Mouse (Mus musculus): Measurements from ENCODE around the gene Pias4. TPM values are rescaled to one million over a fixed set of nuclear protein-coding genes. Genes with fewer than 3 reads are reported as not detected.

Gene Pias4
- polyA plus RNA-seq, 1 experiment from 2014 or later = 49.2 TPM

Small RNAs within 50 kb of the gene (microRNA-seq; reads per million reads assigned to microRNA genes)
- gene Mir5615-1 (not detected), gene Mir5615-2 (not detected)

Other genes with a start within 250 kb of the Pias4 start
- 13.9 and 20.0 TPM in 2 replicates for gene Lmnb2, start 249.7 kb downstream of the Pias4 start, polyA plus RNA-seq (2014; fragmentation: Nextera tagmentation; extraction: Ambion mirVana)
- 4.3 and 8.0 TPM in 2 replicates for gene Gadd45b, start 237.8 kb downstream of the Pias4 start, polyA plus RNA-seq (2014; fragmentation: Nextera tagmentation; extraction: Ambion mirVana)
- 11.5 and 11.6 TPM in 2 replicates for gene Gng7, start 153.0 kb downstream of the Pias4 start, polyA plus RNA-seq (2014; fragmentation: Nextera tagmentation; extraction: Ambion mirVana)
- 24.0 and 55.4 TPM in 2 replicates for gene Diras1, start 142.3 kb downstream of the Pias4 start, polyA plus RNA-seq (2014; fragmentation: Nextera tagmentation; extraction: Ambion mirVana)
- 32.4 and 34.9 TPM in 2 replicates for gene Slc39a3, start 130.5 kb downstream of the Pias4 start, polyA plus RNA-seq (2014; fragmentation: Nextera tagmentation; extraction: Ambion mirVana)
- gene Sgta, start 107.7 kb downstream of the Pias4 start, polyA plus RNA-seq (2014; fragmentation: Nextera tagmentation; extraction: Ambion mirVana) = 259 and 292 TPM in 2 replicates
- gene Thop1, start 97.9 kb downstream of the Pias4 start, polyA plus RNA-seq (2014; fragmentation: Nextera tagmentation; extraction: Ambion mirVana) = 31.2 and 38.2 TPM in 2 replicates
- 0.09 and 0.31 TPM in 2 replicates for gene Creb3l3, start 69.0 kb downstream of the Pias4 start, polyA plus RNA-seq (2014; fragmentation: Nextera tagmentation; extraction: Ambion mirVana)
- gene Map2k2, start 62.0 kb downstream of the Pias4 start, polyA plus RNA-seq (2014; fragmentation: Nextera tagmentation; extraction: Ambion mirVana) = 236 and 240 TPM in 2 replicates
- 8.1 and 12.4 TPM in 2 replicates for gene Zbtb7a, start 32.7 kb downstream of the Pias4 start, polyA plus RNA-seq (2014; fragmentation: Nextera tagmentation; extraction: Ambion mirVana)
- 479 and 528 TPM in 2 replicates for gene Eef2, start 8.7 kb upstream of the Pias4 start, polyA plus RNA-seq (2014; fragmentation: Nextera tagmentation; extraction: Ambion mirVana)
- gene Dapk3, start 15.1 kb upstream of the Pias4 start, polyA plus RNA-seq (2014; fragmentation: Nextera tagmentation; extraction: Ambion mirVana) = 63.3 and 66.9 TPM in 2 replicates
- gene 4930442H23Rik, start 15.9 kb upstream of the Pias4 start, polyA plus RNA-seq (2014; fragmentation: Nextera tagmentation; extraction: Ambion mirVana) = 0.23 TPM in 1 of 2 replicates, not detected in the other
- not detected in 2 replicates for gene Nmrk2, start 34.1 kb upstream of the Pias4 start, polyA plus RNA-seq (2014; fragmentation: Nextera tagmentation; extraction: Ambion mirVana)
- gene Atcay, start 62.9 kb upstream of the Pias4 start, polyA plus RNA-seq (2014; fragmentation: Nextera tagmentation; extraction: Ambion mirVana) = 82.4 and 118 TPM in 2 replicates
- 20.3 and 21.7 TPM in 2 replicates for gene Zfr2, start 65.2 kb upstream of the Pias4 start, polyA plus RNA-seq (2014; fragmentation: Nextera tagmentation; extraction: Ambion mirVana)
- 14.8 and 29.4 TPM in 2 replicates for gene Matk, start 85.0 kb upstream of the Pias4 start, polyA plus RNA-seq (2014; fragmentation: Nextera tagmentation; extraction: Ambion mirVana)
- 121 and 152 TPM in 2 replicates for gene Mrpl54, start 99.0 kb upstream of the Pias4 start, polyA plus RNA-seq (2014; fragmentation: Nextera tagmentation; extraction: Ambion mirVana)
- 25.1 and 27.5 TPM in 2 replicates for gene Apba3, start 99.0 kb upstream of the Pias4 start, polyA plus RNA-seq (2014; fragmentation: Nextera tagmentation; extraction: Ambion mirVana)
- 4.4 and 5.7 TPM in 2 replicates for gene Tjp3, start 123.7 kb upstream of the Pias4 start, polyA plus RNA-seq (2014; fragmentation: Nextera tagmentation; extraction: Ambion mirVana)
- 102 and 132 TPM in 2 replicates for gene Pip5k1c, start 125.0 kb upstream of the Pias4 start, polyA plus RNA-seq (2014; fragmentation: Nextera tagmentation; extraction: Ambion mirVana)
- 22.6 and 22.8 TPM in 2 replicates for gene Cactin, start 153.2 kb upstream of the Pias4 start, polyA plus RNA-seq (2014; fragmentation: Nextera tagmentation; extraction: Ambion mirVana)
- 2.9 and 3.7 TPM in 2 replicates for gene Tbxa2r, start 160.8 kb upstream of the Pias4 start, polyA plus RNA-seq (2014; fragmentation: Nextera tagmentation; extraction: Ambion mirVana)
- gene Gipc3, start 175.3 kb upstream of the Pias4 start, polyA plus RNA-seq (2014; fragmentation: Nextera tagmentation; extraction: Ambion mirVana) = not detected in 2 replicates
- 30.6 and 36.5 TPM in 2 replicates for gene Hmg20b, start 182.6 kb upstream of the Pias4 start, polyA plus RNA-seq (2014; fragmentation: Nextera tagmentation; extraction: Ambion mirVana)
- gene Mfsd12, start 189.6 kb upstream of the Pias4 start, polyA plus RNA-seq (2014; fragmentation: Nextera tagmentation; extraction: Ambion mirVana) = 5.9 and 9.2 TPM in 2 replicates
- gene 4930404N11Rik, start 197.9 kb upstream of the Pias4 start, polyA plus RNA-seq (2014; fragmentation: Nextera tagmentation; extraction: Ambion mirVana) = 0.32 and 0.37 TPM in 2 replicates
- 122 and 146 TPM in 2 replicates for gene Fzr1, start 210.6 kb upstream of the Pias4 start, polyA plus RNA-seq (2014; fragmentation: Nextera tagmentation; extraction: Ambion mirVana)
- 59.5 and 79.6 TPM in 2 replicates for gene Dohh, start 216.5 kb upstream of the Pias4 start, polyA plus RNA-seq (2014; fragmentation: Nextera tagmentation; extraction: Ambion mirVana)
- gene Gm48551, start 216.5 kb upstream of the Pias4 start, polyA plus RNA-seq (2014; fragmentation: Nextera tagmentation; extraction: Ambion mirVana) = 4.5 and 8.2 TPM in 2 replicates
- gene Gm48552, start 221.1 kb upstream of the Pias4 start, polyA plus RNA-seq (2014; fragmentation: Nextera tagmentation; extraction: Ambion mirVana) = 1.3 and 2.9 TPM in 2 replicates
- 1.0 and 1.2 TPM in 2 replicates for gene Smim24, start 225.1 kb upstream of the Pias4 start, polyA plus RNA-seq (2014; fragmentation: Nextera tagmentation; extraction: Ambion mirVana)